Mouse (Mus musculus) frontal cortex, postnatal 25 days (tissue): ENCODE results near the gene Sdf2.

ENCODE experiments used
- DNase-seq, 2 experiments: peaks; one replicate each; pipeline ENCODE4 v3.0.0; 2022; ENCODE audit warnings: low spot score in 2 of 2

Gene Sdf2

GRCm38 (mm10) chr11:78245627-78246317, at the start of gene Sdf2, which contains the start of gene Supt6:
TSS of gene Sdf2 (plus strand) at chr11:78245746.
TSS of gene Supt6 (minus strand) at chr11:78245987.
- peak; percentile 76 to 78 for DNase-seq

- DNase-seq: no peak
Observed at GRCm38 (mm10) chr11:78202372-78202771, 43.2 kb upstream of the Sdf2 start.

GRCm38 (mm10) chr11:78204287-78204686, 41.3 kb upstream of the Sdf2 start:
- DNase-seq: no peak

GRCm38 (mm10) chr11:78205361-78206206, 40.0 kb upstream of the Sdf2 start:
- no peak for DNase-seq

- no peak for DNase-seq
Observed at GRCm38 (mm10) chr11:78207190-78207589, 38.4 kb upstream of the Sdf2 start.

- DNase-seq: no peak
Observed at GRCm38 (mm10) chr11:78209886-78210285, 35.7 kb upstream of the Sdf2 start.

GRCm38 (mm10) chr11:78210615-78211014, 34.9 kb upstream of the Sdf2 start:
- no peak for DNase-seq

- DNase-seq: no peak
Observed at GRCm38 (mm10) chr11:78211513-78211912, 34.0 kb upstream of the Sdf2 start.

- no peak for DNase-seq
Observed at GRCm38 (mm10) chr11:78213086-78213817, 32.3 kb upstream of the Sdf2 start.

GRCm38 (mm10) chr11:78215709-78216317, 29.7 kb upstream of the Sdf2 start:
- DNase-seq: no peak

GRCm38 (mm10) chr11:78223586-78223985, 22.0 kb upstream of the Sdf2 start:
- no peak for DNase-seq

GRCm38 (mm10) chr11:78231518-78231917, 14.0 kb upstream of the Sdf2 start:
- no peak for DNase-seq

- DNase-seq: peak; percentile 17 to 29
Observed at GRCm38 (mm10) chr11:78240193-78240857, 5.2 kb upstream of the Sdf2 start.

- DNase-seq: no peak
Observed at GRCm38 (mm10) chr11:78245261-78245626, 302 bp upstream of the Sdf2 start.

GRCm38 (mm10) chr11:78246318-78247011, 919 bp downstream of the Sdf2 start:
- DNase-seq: no peak

- DNase-seq: no peak
Observed at GRCm38 (mm10) chr11:78247012-78247348, 1.4 kb downstream of the Sdf2 start.

- DNase-seq: no peak
Observed at GRCm38 (mm10) chr11:78247727-78248140, 2.2 kb downstream of the Sdf2 start.

- no peak for DNase-seq
Observed at GRCm38 (mm10) chr11:78256618-78257017, 11.1 kb downstream of the Sdf2 start.

- DNase-seq: no peak
Observed at GRCm38 (mm10) chr11:78260489-78261258, 15.1 kb downstream of the Sdf2 start.
